Mouse (Mus musculus): ENCODE results near the gene Col20a1.

- no peak for TF ChIP-seq MYOD1 (IDR thresholded peaks at IDR 0.05; ENCODE audit: control insufficient read depth in 1 of 3, insufficient read length in 2 of 3, low read depth in 2 of 3)
- no peak for TF ChIP-seq POLR2AphosphoS2 (IDR thresholded peaks at IDR 0.05; ENCODE audit: insufficient read length, low read depth)
- no peak for TF ChIP-seq POLR2A (IDR thresholded peaks at IDR 0.05; ENCODE audit: insufficient read length, low read depth)
- no peak for TF ChIP-seq MAX (IDR thresholded peaks at IDR 0.05; ENCODE audit: low read depth)
- no peak for TF ChIP-seq USF1 (IDR thresholded peaks at IDR 0.05; ENCODE audit: low read depth)
- no peak for TF ChIP-seq E2F4 (IDR thresholded peaks at IDR 0.05; ENCODE audit: insufficient read depth)
- no peak for TF ChIP-seq TCF12 (IDR thresholded peaks at IDR 0.05; ENCODE audit: insufficient read depth, poor library complexity, severe bottlenecking)
- TF ChIP-seq MYOG (IDR thresholded peaks at IDR 0.05; ENCODE audit: control insufficient read depth in 1 of 3, insufficient read depth in 1 of 3, insufficient read length in 2 of 3, low read depth in 2 of 3) = no peak
- no peak for TF ChIP-seq CEBPB (IDR thresholded peaks at IDR 0.05; ENCODE audit: insufficient read depth, poor library complexity, severe bottlenecking)
- TF ChIP-seq TCF3 (IDR thresholded peaks at IDR 0.05; ENCODE audit: insufficient read length, low read depth) = no peak
- no peak for TF ChIP-seq SRF (IDR thresholded peaks at IDR 0.05; ENCODE audit: control insufficient read depth, insufficient read length, low read depth)
- TF ChIP-seq REST (IDR thresholded peaks at IDR 0.05; ENCODE audit: insufficient read depth, insufficient read length) = no peak
These were observed 62.7 kb downstream of the Col20a1 start for GRCm38 (mm10) chr2:181048986-181049385.
